Mouse (Mus musculus) myocyte (in vitro differentiated cells): ENCODE measurements at regions not wholly inside any gene's neighbourhood (a gene's known extent, or its start where the extent isn't known, plus 50 kb on each side); places are given as distances from the start of the nearest gene placed in this dataset.

Experiments used
- CEBPB ChIP-seq: IDR thresholded peaks from 2 replicates; pipeline ENCODE4 v1.6.1; 2011; ENCODE audit warnings: mild to moderate bottlenecking, moderate library complexity; ENCODE audit not compliant: poor library complexity, insufficient read depth, severe bottlenecking
- E2F4 ChIP-seq: IDR thresholded peaks from one replicate; pipeline ENCODE4 v1.6.1; 2011; ENCODE audit warnings: mild to moderate bottlenecking, control low read depth, moderate library complexity; ENCODE audit not compliant: insufficient read depth
- MAX ChIP-seq: IDR thresholded peaks from one replicate; pipeline ENCODE4 v1.6.1; 2011; ENCODE audit warnings: low read depth, mild to moderate bottlenecking, control low read depth
- MYOD1 ChIP-seq, 3 experiments: IDR thresholded peaks; one replicate each; pipeline ENCODE4 v1.6.1; 2011; ENCODE audit warnings: control low read depth in 2 of 3, low read depth in 2 of 3, mild to moderate bottlenecking in 2 of 3, moderate library complexity in 1 of 3; ENCODE audit not compliant: insufficient read length in 2 of 3, control insufficient read depth in 1 of 3
- MYOG ChIP-seq, 3 experiments: IDR thresholded peaks; one replicate each; pipeline ENCODE4 v1.6.1; 2011; ENCODE audit warnings: control low read depth in 2 of 3, low read depth in 2 of 3, mild to moderate bottlenecking in 2 of 3; ENCODE audit not compliant: insufficient read length in 2 of 3, control insufficient read depth in 1 of 3, insufficient read depth in 1 of 3
- POLR2A ChIP-seq: IDR thresholded peaks from one replicate; pipeline ENCODE4 v1.6.1; 2011; ENCODE audit warnings: low read depth, mild to moderate bottlenecking, control low read depth, moderate library complexity; ENCODE audit not compliant: insufficient read length
- POLR2AphosphoS2 ChIP-seq: IDR thresholded peaks from one replicate; pipeline ENCODE4 v1.6.1; 2011; ENCODE audit warnings: low read depth, control low read depth; ENCODE audit not compliant: insufficient read length
- SRF ChIP-seq: IDR thresholded peaks from one replicate; pipeline ENCODE4 v1.6.1; 2011; ENCODE audit warnings: low read depth; ENCODE audit not compliant: control insufficient read depth, insufficient read length
- TCF12 ChIP-seq: IDR thresholded peaks from one replicate; pipeline ENCODE4 v1.6.1; 2011; ENCODE audit warnings: mild to moderate bottlenecking, control low read depth; ENCODE audit not compliant: poor library complexity, insufficient read depth, severe bottlenecking
- TCF3 ChIP-seq: IDR thresholded peaks from one replicate; pipeline ENCODE4 v1.6.1; 2011; ENCODE audit warnings: low read depth, control low read depth; ENCODE audit not compliant: insufficient read length
- USF1 ChIP-seq: IDR thresholded peaks from one replicate; pipeline ENCODE4 v1.6.1; 2011; ENCODE audit warnings: low read depth, mild to moderate bottlenecking, control low read depth, moderate library complexity

DNA sequence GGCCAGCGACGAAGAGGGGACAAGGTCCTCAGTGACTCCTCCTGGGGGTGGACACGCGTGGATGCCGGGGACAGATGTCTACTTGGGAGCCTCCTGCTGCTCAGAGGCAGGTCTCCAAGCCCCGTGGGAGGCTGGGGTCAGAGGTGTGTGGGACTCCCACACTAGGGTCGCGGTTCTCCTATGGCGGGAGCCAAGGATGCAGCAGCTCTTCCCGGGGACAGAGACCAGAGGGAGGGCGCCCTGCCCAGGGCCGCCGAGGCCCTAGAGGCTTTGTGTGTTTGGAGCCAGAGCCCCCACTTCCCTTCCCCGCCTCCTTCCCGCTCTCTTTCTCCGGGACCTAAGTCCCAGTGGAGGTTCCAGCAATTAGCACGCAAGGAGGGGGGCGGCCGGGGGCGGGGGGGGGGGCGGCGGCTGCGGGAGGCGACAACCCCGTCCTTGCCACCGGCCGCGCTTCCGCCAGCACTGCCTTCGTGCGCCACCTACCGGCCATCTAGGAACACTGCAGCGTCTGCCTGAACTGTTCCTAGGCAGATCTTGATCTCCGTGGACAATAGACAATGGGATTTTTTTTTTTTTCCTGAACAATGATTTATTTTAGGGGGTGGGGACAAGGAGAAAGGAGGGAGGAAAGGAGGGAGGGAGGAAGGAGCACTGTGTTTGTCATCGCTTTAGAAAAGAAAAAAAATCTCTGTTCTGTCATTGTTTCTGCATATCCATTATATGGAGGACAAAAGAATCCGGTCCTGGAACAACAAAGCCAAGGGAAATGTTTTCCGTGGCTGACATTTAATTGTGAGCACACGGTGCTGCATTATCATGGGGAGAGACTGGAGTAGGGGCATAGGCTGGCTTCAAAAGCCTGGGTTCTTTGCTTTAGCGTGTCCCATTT lies 71.8 kb upstream of the Foxo1 start:
- TF ChIP-seq USF1 (no peak), POLR2A (no peak), CEBPB (no peak), MAX (no peak), POLR2AphosphoS2 (no peak), TCF12 (no peak), SRF (no peak), MYOD1 (IDR thresholded peaks at IDR 0.05; ENCODE audit: control insufficient read depth in 1 of 3, insufficient read length in 2 of 3, low read depth in 2 of 3) (peak in 1 of 3 experiments; percentile 27), TCF3 (no peak), E2F4 (no peak), MYOG (IDR thresholded peaks at IDR 0.05; ENCODE audit: control insufficient read depth in 1 of 3, insufficient read depth in 1 of 3, insufficient read length in 2 of 3, low read depth in 2 of 3) (no peak)
